Mouse (Mus musculus) forebrain, postnatal 0 days (tissue): Measurements from ENCODE around the gene Sars. TPM values are rescaled to one million over a fixed set of nuclear protein-coding genes. Genes with fewer than 3 reads are reported as not detected.

Source experiments
- ATAC-seq: fragments of 200-750 bp; cut with Nextera tagmentation; 2 replicates; pipeline ENCODE4 v1.8.0; 2017; ENCODE audit warnings: mild to moderate bottlenecking, moderate library complexity
- DNase-seq: peaks from one replicate; pipeline ENCODE4 v3.0.0-alpha.2; 2015
- H3K27ac ChIP-seq: fragments of 300-500 bp; sonication (generic); 2 replicates; pipeline ENCODE4 v1.5.1; 2014; ENCODE audit warnings: low read depth, mild to moderate bottlenecking, antibody characterized with exemption, low read length, moderate library complexity, mixed read lengths
- H3K27me3 ChIP-seq: fragments of 300-500 bp; sonication (generic); 2 replicates; pipeline ENCODE4 v1.6.1; 2014; ENCODE audit warnings: mild to moderate bottlenecking, low read length, mixed read lengths; ENCODE audit not compliant: insufficient read depth
- H3K36me3 ChIP-seq: fragments of 300-500 bp; sonication (generic); 2 replicates; pipeline ENCODE4 v1.6.1; 2014; ENCODE audit warnings: mild to moderate bottlenecking, moderate library complexity; ENCODE audit not compliant: insufficient read depth
- H3K4me1 ChIP-seq: fragments of 300-500 bp; sonication (generic); 2 replicates; pipeline ENCODE4 v1.6.1; 2014; ENCODE audit warnings: antibody characterized with exemption; ENCODE audit not compliant: insufficient read depth
- H3K4me2 ChIP-seq: fragments of 300-500 bp; sonication (generic); 2 replicates; pipeline ENCODE4 v1.6.1; 2014; ENCODE audit warnings: low read depth, mild to moderate bottlenecking, moderate library complexity
- H3K4me3 ChIP-seq: fragments of 300-500 bp; sonication (generic); 2 replicates; pipeline ENCODE4 v1.5.1; 2014; ENCODE audit warnings: low read depth, low read length, mixed read lengths
- H3K9ac ChIP-seq: fragments of 300-500 bp; sonication (generic); 2 replicates; pipeline ENCODE4 v1.6.1; 2014; ENCODE audit warnings: mild to moderate bottlenecking
- H3K9me3 ChIP-seq: fragments of 300-500 bp; sonication (generic); 2 replicates; pipeline ENCODE4 v1.6.1; 2016; ENCODE audit warnings: low read length
- CTCF ChIP-seq: sonication (generic); IDR thresholded peaks from 2 replicates; pipeline ENCODE4 v1.5.1; 2016; ENCODE audit warnings: antibody characterized with exemption, control low read depth, low read depth
- WGBS: fragments of 180-500 bp; shearing (Covaris S2); extraction: QIAGEN DNeasy Blood & Tissue Kit; methylation state at CpG from one replicate; pipeline ENCODE4 v1.1.7; 2014; 5-methylcytosine and 5-hydroxymethylcytosine counted together
- polyA plus RNA-seq: library from polyadenylated mRNA; unstranded; fragments of >200 nt; fragmentation: Nextera tagmentation; extraction: Ambion mirVana; gene quantifications from 2 replicates; pipeline ENCODE4 v1.2.1, GENCODE M21; 2015
- total RNA-seq: library from RNA; depleted of rRNA; stranded (reverse); fragments of >200 nt; gene quantifications from 2 replicates; pipeline ENCODE4 v1.2.3, GENCODE M21; 2014

Gene Sars
- total and polyA plus RNA-seq, 2 experiments from 2014 or later: 196 to 220 TPM

- Histone ChIP-seq H3K27ac (peak overlapping the region; percentile 72), H3K36me3 (peaks cover 45% of the 10 kb centered on the region), H3K4me1 (peaks cover 28% of the 10 kb centered on the region), H3K4me2 (no peak overlapping the region), H3K9ac (no peak overlapping the region), H3K9me3 (no peaks in the 10 kb centered on the region), H3K4me3 (no peak overlapping the region), H3K27me3 (no peaks in the 10 kb centered on the region)
- DNase-seq (no peak), ATAC-seq (no peak)
- TF ChIP-seq CTCF: no peak
- 67% methylated on average over 24 of the region's 24 CpGs for WGBS
Observed at GRCm38 (mm10) chr3:108406306-108406885, 38.6 kb downstream of the Sars start.

- peaks cover 21% of the 10 kb centered on the region for H3K4me1 ChIP-seq
- peaks cover 52% of the 10 kb centered on the region for H3K36me3 ChIP-seq
- no peaks in the 10 kb centered on the region for H3K9me3 ChIP-seq
- H3K4me2 ChIP-seq: no peak overlapping the region; the same call in 1 of the 2 replicates
- H3K27me3 ChIP-seq: no peaks in the 10 kb centered on the region
- DNase-seq: peak; percentile 73
- H3K4me3 ChIP-seq: no peak overlapping the region
- peak overlapping the region; percentile 72 for H3K27ac ChIP-seq
- WGBS: 23% methylated on average over 14 of the region's 14 CpGs
- no peak overlapping the region for H3K9ac ChIP-seq
- ATAC-seq: peak; percentile 62
- TF ChIP-seq CTCF: no peak
Observed at GRCm38 (mm10) chr3:108405536-108406305, 39.3 kb downstream of the Sars start.

GRCm38 (mm10) chr3:108402528-108402920, 42.5 kb downstream of the Sars start:
- no peak for TF ChIP-seq CTCF
- no peak for DNase-seq

GRCm38 (mm10) chr3:108401692-108402527, 43.1 kb downstream of the Sars start:
- Histone ChIP-seq H3K9ac (peak overlapping the region; percentile 37), H3K9me3 (no peaks in the 10 kb centered on the region), H3K36me3 (peaks cover 86% of the 10 kb centered on the region), H3K4me2 (peak overlapping the region; percentile 21; the same call in 1 of the 2 replicates), H3K4me1 (peaks cover 6% of the 10 kb centered on the region; the same call in 1 of the 2 replicates), H3K27ac (0 out of 2 replicates have a peak overlapping the region, but pooled peaks have one; percentile 10), H3K27me3 (no peaks in the 10 kb centered on the region), H3K4me3 (no peak overlapping the region)
- peak; percentile 98 for TF ChIP-seq CTCF
- peak; percentile 90 for ATAC-seq
- 39% methylated on average over 22 of the region's 22 CpGs for WGBS
- peak; percentile 93 for DNase-seq

More at GRCm38 (mm10) chr3:108402528-108402920, 42.5 kb downstream of the Sars start:
- no peak for ATAC-seq
- Histone ChIP-seq H3K27ac (0 out of 2 replicates have a peak overlapping the region, but pooled peaks have one; percentile 10), H3K9ac (no peak overlapping the region), H3K4me3 (no peak overlapping the region), H3K27me3 (no peaks in the 10 kb centered on the region), H3K36me3 (peaks cover 84% of the 10 kb centered on the region), H3K4me1 (peaks cover 6% of the 10 kb centered on the region; the same call in 1 of the 2 replicates), H3K4me2 (no peak overlapping the region), H3K9me3 (no peaks in the 10 kb centered on the region)
- 63% methylated on average over 15 of the region's 15 CpGs for WGBS

GRCm38 (mm10) chr3:108400442-108400841, 44.6 kb downstream of the Sars start:
- no peak for TF ChIP-seq CTCF
- Histone ChIP-seq H3K36me3 (peaks cover 93% of the 10 kb centered on the region), H3K9ac (no peak overlapping the region), H3K9me3 (no peaks in the 10 kb centered on the region), H3K27me3 (no peaks in the 10 kb centered on the region), H3K4me1 (no peaks in the 10 kb centered on the region), H3K27ac (no peak overlapping the region), H3K4me2 (no peak overlapping the region), H3K4me3 (no peak overlapping the region)
- WGBS: 89% methylated on average over 5 of the region's 5 CpGs
- no peak for ATAC-seq
- no peak for DNase-seq

GRCm38 (mm10) chr3:108398281-108398680, 46.7 kb downstream of the Sars start:
- peaks cover 94% of the 10 kb centered on the region for H3K36me3 ChIP-seq
- no peak overlapping the region for H3K27ac ChIP-seq
- H3K4me3 ChIP-seq: no peak overlapping the region
- no peaks in the 10 kb centered on the region for H3K4me1 ChIP-seq
- no peaks in the 10 kb centered on the region for H3K9me3 ChIP-seq
- no peak overlapping the region for H3K4me2 ChIP-seq
- no peak for TF ChIP-seq CTCF
- no peak overlapping the region for H3K9ac ChIP-seq
- DNase-seq (no peak), ATAC-seq (no peak)
- no peaks in the 10 kb centered on the region for H3K27me3 ChIP-seq
- WGBS: 95% methylated on average over 9 of the region's 9 CpGs
